Mouse (Mus musculus): Measurements from ENCODE around the gene Prdx5.

GRCm38 (mm10) chr19:6940396-6941351, 30.8 kb upstream of the Prdx5 start:
- TF ChIP-seq CTCF (IDR thresholded peaks at IDR 0.05; ENCODE audit: low read depth, low read length): no peak
- no peak for TF ChIP-seq GATA1 (IDR thresholded peaks at IDR 0.05; ENCODE audit: borderline replicate concordance, low read length)
- no peak for TF ChIP-seq TAL1 (conservative IDR thresholded peaks at IDR 0.05; ENCODE audit: low read depth, low read length)
- TF ChIP-seq POLR2AphosphoS5 (IDR thresholded peaks at IDR 0.05; ENCODE audit: insufficient replicate concordance, low read depth, low read length): no peak
- no peak for TF ChIP-seq GATA2 (IDR thresholded peaks at IDR 0.05; ENCODE audit: borderline replicate concordance, low read depth, low read length)
